Mouse (Mus musculus) megakaryocyte progenitor cell, adult 5-6 weeks (primary cell): ENCODE results near the gene Iqca. TPM values are rescaled to one million over a fixed set of nuclear protein-coding genes. Genes with fewer than 3 reads are reported as not detected.

Experiments used
- ATAC-seq: replicated peaks from 2 replicates; pipeline ENCODE4 v1.8.0; 2016; ENCODE audit warnings: mild to moderate bottlenecking, moderate TSS enrichment, inconsistent platforms; ENCODE audit not compliant: poor library complexity
- total RNA-seq, 2 experiments: library from RNA; stranded (forward) in 1 of 2; stranded (reverse) in 1 of 2; fragments of 157-497, 149-512 nt in 1 of 2; fragments of 200-1000 nt in 1 of 2; gene quantifications; 2 replicates each; pipeline versions ENCODE4 v1.2.3 to v1.2.4; 2015 to 2017

Iqca gene
- total RNA-seq, 2 experiments from 2014 or later = not detected

- no peak for ATAC-seq
Measured at GRCm38 (mm10) chr1:90139729-90140128, 13.5 kb downstream of the Iqca start.

DNA sequence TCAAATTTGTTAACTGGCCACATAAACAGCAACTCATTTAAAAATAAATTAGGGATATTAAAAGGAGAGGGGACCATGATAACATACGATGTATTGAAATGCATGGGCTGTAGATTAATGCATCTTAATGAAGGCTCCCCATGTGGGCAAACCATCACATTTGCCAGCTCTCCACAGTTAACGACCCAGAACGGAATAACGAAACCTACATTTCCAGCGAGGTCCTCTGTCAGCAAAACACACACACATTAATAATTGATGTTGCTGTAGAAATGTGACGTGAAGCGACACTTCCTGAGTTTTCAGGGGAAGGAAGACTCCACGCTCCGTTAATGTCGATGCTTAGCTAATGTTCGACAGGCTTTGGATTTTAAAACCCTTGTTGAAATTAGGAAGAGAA is 20.8 kb downstream of the Iqca start:
- ATAC-seq = no peak

GRCm38 (mm10) chr1:90131982-90132381 is 21.2 kb downstream of the Iqca start:
- no peak for ATAC-seq

DNA sequence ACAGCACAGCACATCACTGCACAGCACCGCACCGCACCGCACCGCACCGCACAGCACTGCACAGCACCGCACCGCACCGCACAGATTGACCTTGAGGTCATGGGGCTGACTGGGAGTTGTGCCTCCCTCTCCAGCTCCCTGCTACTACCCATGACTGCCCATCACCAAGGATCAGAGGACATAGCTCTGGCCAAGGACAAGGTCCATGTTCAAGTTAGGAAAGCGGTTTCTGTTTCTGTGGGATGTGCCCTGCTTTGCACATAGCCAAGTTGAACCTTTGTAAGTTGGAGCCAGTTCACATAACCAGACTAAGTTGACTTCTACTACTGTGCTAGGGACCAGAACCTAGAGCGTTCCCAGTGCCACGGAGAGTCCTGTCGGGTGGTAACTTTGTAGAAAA is 28.6 kb downstream of the Iqca start:
- ATAC-seq = no peak

DNA sequence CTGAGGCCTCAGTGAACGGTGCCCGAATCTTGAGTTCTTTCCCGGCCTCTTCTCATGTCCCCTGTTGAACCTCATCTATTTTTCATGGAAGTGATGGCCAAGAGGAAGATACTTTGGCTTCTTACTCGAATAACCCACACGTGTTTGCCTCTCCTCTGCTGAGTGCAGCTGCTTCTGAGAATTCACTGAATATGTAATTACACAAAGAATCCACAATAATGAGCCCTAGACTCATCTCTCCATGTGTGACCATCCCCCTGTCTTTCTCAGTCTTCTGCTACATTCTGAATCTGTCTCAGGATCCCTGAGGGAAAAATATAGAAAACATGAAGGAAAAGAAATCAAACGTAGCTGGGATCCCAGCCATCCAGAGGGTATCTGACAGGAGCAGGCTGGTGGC is 32.5 kb downstream of the Iqca start:
- no peak for ATAC-seq

DNA sequence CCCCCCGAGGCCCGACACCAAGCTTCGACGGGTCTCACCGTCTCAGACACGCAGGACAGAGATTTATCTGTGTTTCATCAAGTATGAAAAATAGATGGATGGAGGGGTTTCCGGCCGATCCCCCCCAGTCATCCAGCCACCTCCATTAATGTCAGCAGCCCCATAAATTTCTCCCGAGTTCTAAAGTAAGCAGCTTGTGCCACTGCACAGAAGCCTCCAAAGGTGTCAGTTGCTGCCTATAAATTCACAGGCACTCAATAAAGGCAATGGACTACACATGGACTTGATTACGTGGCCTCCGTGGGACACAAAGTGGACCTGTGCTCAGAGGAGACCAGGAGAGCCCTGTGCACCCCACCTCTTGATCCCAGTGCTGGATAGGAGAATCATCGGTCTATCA is 34.0 kb downstream of the Iqca start:
- ATAC-seq = no peak

DNA sequence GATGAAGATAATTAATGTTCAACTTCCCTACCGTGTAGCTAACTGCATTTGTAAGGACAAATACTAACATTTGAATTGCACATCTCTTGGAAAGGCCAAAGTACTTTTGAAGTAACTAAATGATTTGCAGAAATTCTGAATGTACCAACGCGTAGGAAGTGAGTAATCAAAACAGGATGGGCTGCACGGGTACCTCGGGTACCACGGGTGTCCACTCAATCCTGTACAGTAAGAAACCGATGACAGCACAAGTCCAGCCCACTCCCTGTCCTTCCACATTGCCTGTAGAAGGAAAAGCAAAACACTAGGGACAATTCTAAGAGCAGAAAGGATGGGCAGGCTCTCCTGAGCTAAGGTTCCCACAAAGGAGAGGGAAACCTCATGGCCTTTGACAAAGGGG is 36.0 kb downstream of the Iqca start:
- ATAC-seq = no peak

DNA sequence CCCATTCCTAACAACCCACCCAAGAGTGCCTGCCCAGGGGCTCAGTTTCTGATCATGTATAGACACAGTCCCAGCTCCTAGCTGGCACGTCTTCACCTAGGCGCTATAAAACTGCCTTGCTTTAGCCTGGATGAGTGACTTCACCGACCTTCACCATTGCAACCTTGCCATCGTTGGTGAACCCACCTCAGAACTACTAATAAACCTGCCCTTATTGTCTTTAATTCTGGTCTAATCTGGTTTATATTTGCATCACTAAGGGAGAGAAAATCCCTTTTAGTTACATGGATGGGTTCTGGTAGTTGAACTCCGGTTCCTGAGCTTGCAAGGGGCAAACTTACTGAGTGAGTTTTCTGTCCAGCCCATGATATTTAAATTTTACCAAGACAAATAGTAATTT is 38.6 kb downstream of the Iqca start:
- no peak for ATAC-seq

DNA sequence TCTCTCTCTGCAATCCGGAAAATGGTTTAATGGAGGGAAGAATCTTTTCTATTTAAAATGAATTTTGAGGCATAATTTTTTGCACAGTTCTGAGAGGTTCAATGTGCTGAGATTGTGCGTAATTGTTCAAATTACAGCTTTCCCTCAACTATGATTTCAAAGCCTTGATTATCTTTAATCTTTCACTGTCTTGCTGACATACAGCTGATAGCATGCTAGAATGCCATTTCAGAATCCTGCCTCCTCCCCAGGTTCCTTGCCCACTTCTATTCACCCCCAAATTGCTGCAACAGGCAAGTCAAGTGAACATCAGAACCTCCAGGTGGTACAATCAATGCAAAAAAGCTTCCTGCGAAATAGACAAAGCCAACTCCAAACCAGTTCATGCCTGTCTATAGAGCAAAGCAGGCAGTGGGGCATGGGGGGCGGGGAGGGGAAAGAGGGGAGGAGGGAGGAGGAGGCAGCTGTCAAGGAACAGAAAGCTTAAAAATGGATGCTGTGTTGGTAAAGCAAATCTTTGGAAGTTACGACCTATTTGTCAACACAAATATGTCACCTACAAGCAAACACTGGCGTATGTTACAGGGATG is 39.5 kb downstream of the Iqca start:
- ATAC-seq = no peak

DNA sequence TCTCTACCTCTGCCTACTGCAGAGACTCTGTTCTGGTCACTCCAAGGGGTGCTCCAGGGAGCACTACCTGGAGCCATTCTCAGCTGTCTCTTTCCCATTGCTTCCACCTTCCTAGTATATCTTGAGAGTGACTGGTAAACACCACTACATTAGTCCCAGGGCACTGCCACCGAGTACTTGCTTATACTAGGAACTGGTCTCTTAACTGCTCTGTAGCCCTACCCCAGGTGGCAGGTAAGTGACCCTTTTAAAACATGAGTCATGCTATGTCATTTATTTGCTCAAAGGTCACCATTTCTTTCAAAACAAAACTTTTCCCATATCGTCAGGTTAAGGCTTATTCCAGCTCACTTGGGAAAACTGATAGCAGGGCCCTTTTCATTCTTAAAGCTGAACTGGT is 40.5 kb downstream of the Iqca start:
- ATAC-seq = no peak

- no peak for ATAC-seq
Measured at GRCm38 (mm10) chr1:90111198-90111839, 41.9 kb downstream of the Iqca start.

- ATAC-seq = no peak
Measured at GRCm38 (mm10) chr1:90103896-90104487, 49.2 kb downstream of the Iqca start.

GRCm38 (mm10) chr1:90100360-90101232 is 52.6 kb downstream of the Iqca start:
- no peak for ATAC-seq

- no peak for ATAC-seq
Measured at GRCm38 (mm10) chr1:90092816-90093493, 60.2 kb downstream of the Iqca start.

DNA sequence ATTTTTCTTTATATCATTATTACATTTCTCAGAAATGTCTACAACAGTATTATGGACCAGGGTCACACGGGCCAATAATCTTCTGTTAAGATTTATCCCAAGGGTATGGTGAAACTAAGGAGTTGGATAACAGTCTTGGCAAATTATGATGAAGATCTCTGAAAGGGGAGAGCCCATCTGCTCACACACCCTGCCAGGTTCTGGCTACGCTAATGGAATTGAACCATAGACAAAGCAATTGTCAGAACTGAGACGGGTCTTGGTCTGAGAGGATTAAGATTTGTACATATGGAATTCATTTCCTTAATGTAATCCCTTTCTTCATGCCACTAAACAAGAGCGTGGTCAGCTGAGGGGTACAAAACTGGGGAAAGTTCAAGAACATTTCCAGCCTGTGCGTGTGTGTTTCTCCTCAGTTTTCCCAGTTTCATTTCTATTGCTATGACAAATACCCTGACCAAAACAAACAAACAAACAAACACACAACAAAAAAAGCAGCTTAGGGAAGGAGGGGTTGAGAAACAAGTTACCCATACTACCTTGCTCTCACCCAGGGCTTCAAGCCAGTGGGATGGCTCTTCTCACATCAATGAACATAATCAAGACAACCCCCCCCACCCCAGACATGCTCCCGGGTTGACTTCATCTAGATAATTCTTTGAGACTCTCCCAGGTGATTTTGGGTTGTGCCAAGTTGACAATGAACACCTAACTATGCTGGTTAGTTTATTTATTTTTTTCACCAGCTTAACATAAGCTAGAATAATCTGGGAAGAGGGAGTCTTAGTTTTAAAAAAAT is 64.8 kb downstream of the Iqca start:
- ATAC-seq = no peak

DNA sequence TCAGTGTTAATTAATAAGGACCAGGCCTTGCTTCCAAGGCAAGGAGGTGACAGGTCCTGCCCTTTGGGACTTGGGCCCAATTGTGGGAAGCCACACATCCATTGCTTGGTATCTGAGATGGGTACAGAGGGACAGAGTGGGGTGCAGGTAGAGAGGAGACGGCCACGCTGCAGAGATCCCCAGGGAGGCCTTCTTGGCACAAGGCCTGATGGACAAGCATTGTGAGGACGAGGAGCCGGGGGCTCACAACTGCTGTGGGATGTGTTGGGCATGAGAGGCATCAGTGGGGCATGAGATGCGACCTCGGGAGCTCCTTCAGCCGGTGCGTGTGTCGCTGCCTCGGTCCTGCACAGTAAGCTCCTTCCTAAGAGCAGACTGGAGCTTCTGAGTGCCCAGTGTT is 66.7 kb downstream of the Iqca start:
- no peak for ATAC-seq

DNA sequence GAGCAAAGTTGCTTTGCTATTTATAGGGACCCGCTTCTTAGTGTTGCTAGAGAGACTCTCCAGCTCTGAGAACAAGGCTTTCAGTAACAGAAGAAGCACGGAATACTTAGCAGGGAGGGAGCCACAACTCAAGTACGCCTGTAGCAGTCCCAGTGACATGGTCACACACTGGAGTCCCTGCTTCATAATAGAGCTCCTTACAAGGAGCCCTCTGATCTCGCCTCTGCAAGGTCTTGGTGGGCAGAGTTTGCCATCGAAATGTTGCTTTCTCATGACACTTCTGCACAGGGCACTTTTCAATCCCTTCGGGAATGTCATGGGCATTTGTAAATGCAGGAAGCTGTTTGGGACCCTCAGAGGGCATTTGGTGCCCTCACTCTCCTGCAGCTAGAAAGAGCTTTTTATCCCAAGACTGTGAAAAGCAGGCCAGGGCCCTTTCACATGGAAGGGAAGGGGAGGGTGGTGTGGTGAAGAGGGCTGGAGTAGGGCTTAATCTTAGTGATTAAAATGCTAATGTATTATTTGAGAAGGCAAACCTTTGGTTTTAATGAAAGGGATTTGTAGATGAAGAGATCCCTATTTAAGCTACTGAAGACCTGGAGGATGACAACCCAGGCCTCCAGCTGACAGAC is 67.6 kb downstream of the Iqca start:
- no peak for ATAC-seq

DNA sequence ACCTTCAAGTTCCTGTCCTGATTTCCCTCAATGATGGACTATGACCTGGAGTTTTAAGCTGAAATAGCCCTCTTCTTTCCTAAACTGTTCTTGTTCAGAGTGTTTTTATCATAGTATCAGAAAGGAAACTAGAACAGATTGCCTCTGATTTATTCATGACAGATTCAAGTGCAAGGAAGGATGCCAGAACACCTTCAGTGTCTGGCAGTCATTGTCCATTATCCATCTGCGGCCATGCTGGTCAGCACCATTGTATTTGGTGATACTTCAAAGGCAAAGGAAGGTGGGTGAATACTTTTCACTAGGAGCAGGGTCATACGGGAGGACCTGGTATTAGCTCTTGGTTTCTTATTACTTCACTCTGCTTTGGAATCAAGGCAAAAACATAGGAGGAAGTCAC is 76.9 kb downstream of the Iqca start:
- ATAC-seq = no peak

GRCm38 (mm10) chr1:90074779-90075178 is 78.4 kb downstream of the Iqca start:
- ATAC-seq = no peak
